Mouse (Mus musculus): ENCODE data around the gene Clpp. TPM values are rescaled to one million over a fixed set of nuclear protein-coding genes. Genes with fewer than 3 reads are reported as not detected.

Gene Clpp
- total and polyA plus RNA-seq, 2 experiments from 2014 or later, result 150 to 163 TPM

- Histone ChIP-seq H3K27me3 (ENCODE audit: insufficient read depth, low read length) (no peaks in the 10 kb centered on the region), H3K36me3 (ENCODE audit: insufficient read depth, low read length) (peaks cover 56% of the 10 kb centered on the region), H3K4me1 (ENCODE audit: insufficient read depth, low read length) (peaks cover 9% of the 10 kb centered on the region; the same call in 1 of the 2 replicates), H3K4me3 (ENCODE audit: low read length) (no peak overlapping the region), H3K9me3 (ENCODE audit: low read length) (no peaks in the 10 kb centered on the region), H3K9ac (replicated peaks; ENCODE audit: low read length) (no peak overlapping the region), H3K4me2 (ENCODE audit: low read depth, low read length) (no peak overlapping the region), H3K27ac (no peak overlapping the region)
- DNase-seq (ENCODE audit: low spot score) (peak; percentile 52), ATAC-seq (no peak)
- 92% methylated on average over 13 of the region's 13 CpGs for WGBS
- peak; percentile 60 for TF ChIP-seq CTCF (IDR thresholded peaks at IDR 0.05; ENCODE audit: low read depth)
Measured at GRCm38 (mm10) chr17:57007137-57007905, 17.2 kb downstream of the Clpp start.

DNA sequence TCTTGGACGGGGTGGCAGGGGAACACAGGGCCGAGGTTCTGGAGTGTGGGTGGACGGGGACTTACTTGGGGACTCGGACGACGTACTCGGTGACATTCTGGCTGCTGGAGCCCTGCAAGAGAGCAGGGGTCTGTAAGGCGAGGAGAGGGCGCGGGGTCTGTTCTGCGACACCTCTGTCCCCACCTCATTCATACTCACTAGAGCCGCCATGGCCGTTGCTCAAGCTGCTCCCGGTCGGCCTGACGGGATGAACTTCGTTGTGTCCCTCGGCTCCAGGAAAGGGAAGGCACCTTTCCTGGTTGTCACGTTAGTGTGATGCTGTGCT lies 20.8 kb downstream of the Clpp start:
- peak overlapping the region; percentile 85 for H3K4me2 ChIP-seq (ENCODE audit: low read depth, low read length)
- no peaks in the 10 kb centered on the region for H3K9me3 ChIP-seq (ENCODE audit: low read length)
- no peak for TF ChIP-seq CTCF (IDR thresholded peaks at IDR 0.05; ENCODE audit: low read depth)
- H3K9ac ChIP-seq (replicated peaks; ENCODE audit: low read length), result peak overlapping the region; percentile 74
- H3K27me3 ChIP-seq (ENCODE audit: insufficient read depth, low read length), result no peaks in the 10 kb centered on the region
- DNase-seq (ENCODE audit: low spot score) (no peak), ATAC-seq (peak; percentile 53)
- peaks cover 12% of the 10 kb centered on the region; the same call in 1 of the 2 replicates for H3K4me1 ChIP-seq (ENCODE audit: insufficient read depth, low read length)
- H3K36me3 ChIP-seq (ENCODE audit: insufficient read depth, low read length), result peaks cover 25% of the 10 kb centered on the region
- H3K27ac ChIP-seq, result peak overlapping the region; percentile 79
- H3K4me3 ChIP-seq (ENCODE audit: low read length), result peak overlapping the region; percentile 79
- 0% methylated on average over 19 of the region's 19 CpGs for WGBS

DNA sequence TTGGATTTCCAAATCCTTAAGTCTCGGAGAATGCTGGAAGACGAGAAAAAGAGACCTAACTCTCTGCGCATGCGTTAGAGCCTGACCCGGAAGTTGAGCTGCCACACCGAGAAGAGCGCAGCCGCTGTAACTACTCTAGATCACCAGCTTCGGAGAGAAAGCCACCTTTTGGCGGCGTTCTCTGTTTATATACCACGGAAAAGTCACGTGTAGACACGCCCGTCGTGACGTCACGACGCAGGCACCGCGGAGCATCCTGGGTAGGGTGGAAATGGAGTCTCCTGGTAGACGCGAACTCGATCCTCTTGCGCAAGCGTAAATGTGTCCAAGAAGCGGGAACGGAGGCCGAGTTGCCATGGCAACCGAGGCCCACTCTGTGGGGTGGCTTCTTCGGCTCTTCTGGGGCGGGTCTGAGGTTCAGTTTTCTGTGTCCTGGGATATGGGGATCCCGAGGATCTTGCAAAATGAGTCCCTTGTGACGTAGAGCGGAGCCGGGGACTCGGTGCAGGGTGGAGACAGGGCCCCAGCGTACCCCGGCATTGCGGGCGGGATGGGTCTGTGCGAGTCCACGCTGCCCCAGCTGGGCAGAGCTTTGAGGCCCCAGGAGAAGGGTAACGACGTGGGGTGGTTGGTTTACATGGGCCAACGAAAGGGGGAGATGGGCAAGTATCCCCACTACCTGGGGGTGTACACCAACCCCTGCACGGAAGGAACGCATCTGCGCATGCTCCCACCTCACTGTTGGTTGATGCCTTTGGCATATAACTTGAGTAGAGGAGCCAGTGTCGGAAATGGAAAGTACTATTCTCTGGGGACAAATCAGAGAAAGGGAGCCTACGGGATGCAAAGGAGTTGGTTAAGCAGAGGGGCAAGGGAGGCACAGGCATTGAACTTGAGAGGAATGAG lies 21.4 kb downstream of the Clpp start, which contains the start of the genes Gtf2f1 and Gm17949:
Gtf2f1 (minus strand) TSS at position 53 of the 906 bp plus-strand sequence.
Gm17949 (plus strand) TSS at position 234 of the 906 bp plus-strand sequence.
- peak within 1 kb of the TSS; percentile 75 for H3K9ac ChIP-seq (replicated peaks; ENCODE audit: low read length)
- H3K27me3 ChIP-seq (ENCODE audit: insufficient read depth, low read length), result no peaks in the 10 kb centered on the region
- 1% methylated on average over 51 of the region's 51 CpGs for WGBS
- peak; percentile 53 for TF ChIP-seq CTCF (IDR thresholded peaks at IDR 0.05; ENCODE audit: low read depth)
- peaks cover 12% of the 10 kb centered on the region; the same call in 1 of the 2 replicates for H3K4me1 ChIP-seq (ENCODE audit: insufficient read depth, low read length)
- peak; percentile 100 for DNase-seq (ENCODE audit: low spot score)
- peak within 1 kb of the TSS; percentile 79 for H3K4me3 ChIP-seq (ENCODE audit: low read length)
- H3K27ac ChIP-seq, result peak within 1 kb of the TSS; percentile 94
- H3K36me3 ChIP-seq (ENCODE audit: insufficient read depth, low read length), result peaks cover 19% of the 10 kb centered on the region
- H3K4me2 ChIP-seq (ENCODE audit: low read depth, low read length), result peak within 1 kb of the TSS; percentile 85
- ATAC-seq, result peak; percentile 94
- no peaks in the 10 kb centered on the region for H3K9me3 ChIP-seq (ENCODE audit: low read length)

- Histone ChIP-seq H3K27me3 (ENCODE audit: insufficient read depth, low read length) (no peaks in the 10 kb centered on the region), H3K9ac (replicated peaks; ENCODE audit: low read length) (0 out of 2 replicates have a peak overlapping the region, but pooled peaks have one; percentile 75), H3K27ac (peak overlapping the region; percentile 94), H3K36me3 (ENCODE audit: insufficient read depth, low read length) (peaks cover 11% of the 10 kb centered on the region; the same call in 1 of the 2 replicates), H3K4me3 (ENCODE audit: low read length) (peak overlapping the region; percentile 79; the same call in 1 of the 2 replicates), H3K9me3 (ENCODE audit: low read length) (no peaks in the 10 kb centered on the region), H3K4me1 (ENCODE audit: insufficient read depth, low read length) (peaks cover 12% of the 10 kb centered on the region; the same call in 1 of the 2 replicates), H3K4me2 (ENCODE audit: low read depth, low read length) (peak overlapping the region; percentile 81)
- no peak for DNase-seq (ENCODE audit: low spot score)
- no peak for TF ChIP-seq CTCF (IDR thresholded peaks at IDR 0.05; ENCODE audit: low read depth)
- ATAC-seq, result no peak
- WGBS, result 75% methylated on average over 13 of the region's 13 CpGs
Measured at GRCm38 (mm10) chr17:57012245-57012795, 22.2 kb downstream of the Clpp start.

- Histone ChIP-seq H3K27ac (no peak overlapping the region), H3K4me1 (ENCODE audit: insufficient read depth, low read length) (no peaks in the 10 kb centered on the region), H3K36me3 (ENCODE audit: insufficient read depth, low read length) (peaks cover 32% of the 10 kb centered on the region), H3K9ac (replicated peaks; ENCODE audit: low read length) (no peak overlapping the region), H3K4me2 (ENCODE audit: low read depth, low read length) (no peak overlapping the region), H3K27me3 (ENCODE audit: insufficient read depth, low read length) (no peaks in the 10 kb centered on the region), H3K9me3 (ENCODE audit: low read length) (no peaks in the 10 kb centered on the region), H3K4me3 (ENCODE audit: low read length) (no peak overlapping the region)
- 90% methylated on average over 2 of the region's 2 CpGs for WGBS
- ATAC-seq, result no peak
- no peak for TF ChIP-seq CTCF (IDR thresholded peaks at IDR 0.05; ENCODE audit: low read depth)
- DNase-seq (ENCODE audit: low spot score), result no peak
Measured at GRCm38 (mm10) chr17:57019693-57020092, 29.6 kb downstream of the Clpp start.

GRCm38 (mm10) chr17:57020960-57021359 lies 30.9 kb downstream of the Clpp start:
- no peak overlapping the region for H3K4me2 ChIP-seq (ENCODE audit: low read depth, low read length)
- no peaks in the 10 kb centered on the region for H3K27me3 ChIP-seq (ENCODE audit: insufficient read depth, low read length)
- no peaks in the 10 kb centered on the region for H3K4me1 ChIP-seq (ENCODE audit: insufficient read depth, low read length)
- DNase-seq (ENCODE audit: low spot score) (no peak), ATAC-seq (no peak)
- TF ChIP-seq CTCF (IDR thresholded peaks at IDR 0.05; ENCODE audit: low read depth), result no peak
- no peaks in the 10 kb centered on the region for H3K9me3 ChIP-seq (ENCODE audit: low read length)
- no peak overlapping the region for H3K9ac ChIP-seq (replicated peaks; ENCODE audit: low read length)
- no peak overlapping the region for H3K4me3 ChIP-seq (ENCODE audit: low read length)
- WGBS, result 87% methylated on average over 5 of the region's 5 CpGs
- no peak overlapping the region for H3K27ac ChIP-seq
- H3K36me3 ChIP-seq (ENCODE audit: insufficient read depth, low read length), result peaks cover 45% of the 10 kb centered on the region

Data from hindbrain, postnatal 0 days (tissue).